Mouse (Mus musculus) left cerebral cortex, postnatal 25 days (tissue): ENCODE measurements around the gene Celf2. TPM values are rescaled to one million over a fixed set of nuclear protein-coding genes. Genes with fewer than 3 reads are reported as not detected.
A peak's percentile ranks its signal among the peaks of the same experiment; 100 is the strongest.

Experiments used
- DNase-seq, 2 experiments: peaks; one replicate each; pipeline ENCODE4 v3.0.0; 2022; ENCODE audit warnings: low spot score in 2 of 2, mixed read lengths in 1 of 2
- intact Hi-C: fragments of 180-260 bp; cut with DNase I; formaldehyde crosslinking; loops from one replicate; pipeline ENCODE4 v1.15.1; 2025
- total RNA-seq, 2 experiments: library from RNA; stranded (reverse); gene quantifications; 2 replicates each; pipeline ENCODE4 v1.2.3; 2021

Celf2 gene
- total RNA-seq, 2 experiments from 2014 or later: 424 to 492 TPM

GRCm38 (mm10) chr2:6867297-6867696, 642.1 kb downstream of the Celf2 start:
- no peak for DNase-seq
- intact Hi-C loops: loop anchor here (10.0 kb wide), 1 partner anchor 142 kb away; no protein-coding TSS in a partner anchor

GRCm38 (mm10) chr2:6865785-6866184, 643.6 kb downstream of the Celf2 start:
- intact Hi-C loops: loop anchor here (10.0 kb wide), 1 partner anchor 141 kb away; no protein-coding TSS in a partner anchor
- no peak for DNase-seq

- DNase-seq: no peak
- intact Hi-C loops: no loop called here
Observed at GRCm38 (mm10) chr2:6850102-6850644, 659.2 kb downstream of the Celf2 start.

GRCm38 (mm10) chr2:6849388-6849787, 660.0 kb downstream of the Celf2 start:
- no peak for DNase-seq
- intact Hi-C loops: no loop called here

GRCm38 (mm10) chr2:6830021-6830420, 679.3 kb downstream of the Celf2 start:
- intact Hi-C loops: no loop called here
- no peak for DNase-seq

GRCm38 (mm10) chr2:6827583-6827982, 681.8 kb downstream of the Celf2 start:
- intact Hi-C loops: no loop called here
- DNase-seq: no peak

- DNase-seq: no peak
- intact Hi-C loops: no loop called here
Observed at GRCm38 (mm10) chr2:6823021-6823420, 686.3 kb downstream of the Celf2 start.

- intact Hi-C loops: no loop called here
- DNase-seq: no peak
Observed at GRCm38 (mm10) chr2:6821593-6821992, 687.8 kb downstream of the Celf2 start.

- intact Hi-C loops: no loop called here
- no peak for DNase-seq
Observed at GRCm38 (mm10) chr2:6815281-6815680, 694.1 kb downstream of the Celf2 start.

- intact Hi-C loops: no loop called here
- no peak for DNase-seq
Observed at GRCm38 (mm10) chr2:6808736-6809135, 700.6 kb downstream of the Celf2 start.

GRCm38 (mm10) chr2:6796754-6797153, 712.6 kb downstream of the Celf2 start:
- no peak for DNase-seq

GRCm38 (mm10) chr2:6795995-6796588, 713.3 kb downstream of the Celf2 start:
- intact Hi-C loops: no loop called here
- peak in 1 of 2 experiments; percentile 49 for DNase-seq

More at GRCm38 (mm10) chr2:6796754-6797153, 712.6 kb downstream of the Celf2 start:
- intact Hi-C loops: no loop called here

- no peak for DNase-seq
- intact Hi-C loops: no loop called here
Observed at GRCm38 (mm10) chr2:6794858-6795257, 714.5 kb downstream of the Celf2 start.

GRCm38 (mm10) chr2:6790876-6791275, 718.5 kb downstream of the Celf2 start:
- DNase-seq: no peak
- intact Hi-C loops: no loop called here

GRCm38 (mm10) chr2:6786494-6787144, 722.7 kb downstream of the Celf2 start:
- intact Hi-C loops: no loop called here
- DNase-seq: no peak

- intact Hi-C loops: no loop called here
- no peak for DNase-seq
Observed at GRCm38 (mm10) chr2:6770214-6770613, 739.1 kb downstream of the Celf2 start.

GRCm38 (mm10) chr2:6762381-6762780, 747.0 kb downstream of the Celf2 start:
- DNase-seq: no peak
- intact Hi-C loops: no loop called here

- intact Hi-C loops: no loop called here
- DNase-seq: no peak
Observed at GRCm38 (mm10) chr2:6743173-6743572, 766.2 kb downstream of the Celf2 start.

GRCm38 (mm10) chr2:6739998-6740668, 769.2 kb downstream of the Celf2 start:
- intact Hi-C loops: no loop called here
- DNase-seq: no peak

GRCm38 (mm10) chr2:6732026-6732425, 777.3 kb downstream of the Celf2 start:
- DNase-seq: no peak
- intact Hi-C loops: no loop called here

GRCm38 (mm10) chr2:6730860-6731259, 778.5 kb downstream of the Celf2 start:
- intact Hi-C loops: no loop called here
- DNase-seq: no peak
